Mouse (Mus musculus) B cell, adult 2 months (primary cell): ENCODE measurements around the gene Dyrk2.
A peak's percentile ranks its signal among the peaks of the same experiment; 100 is the strongest.

ENCODE experiments used
- DNase-seq, 2 experiments: peaks; one replicate each; pipeline ENCODE4 v3.0.0; 2022

Dyrk2 gene

DNA sequence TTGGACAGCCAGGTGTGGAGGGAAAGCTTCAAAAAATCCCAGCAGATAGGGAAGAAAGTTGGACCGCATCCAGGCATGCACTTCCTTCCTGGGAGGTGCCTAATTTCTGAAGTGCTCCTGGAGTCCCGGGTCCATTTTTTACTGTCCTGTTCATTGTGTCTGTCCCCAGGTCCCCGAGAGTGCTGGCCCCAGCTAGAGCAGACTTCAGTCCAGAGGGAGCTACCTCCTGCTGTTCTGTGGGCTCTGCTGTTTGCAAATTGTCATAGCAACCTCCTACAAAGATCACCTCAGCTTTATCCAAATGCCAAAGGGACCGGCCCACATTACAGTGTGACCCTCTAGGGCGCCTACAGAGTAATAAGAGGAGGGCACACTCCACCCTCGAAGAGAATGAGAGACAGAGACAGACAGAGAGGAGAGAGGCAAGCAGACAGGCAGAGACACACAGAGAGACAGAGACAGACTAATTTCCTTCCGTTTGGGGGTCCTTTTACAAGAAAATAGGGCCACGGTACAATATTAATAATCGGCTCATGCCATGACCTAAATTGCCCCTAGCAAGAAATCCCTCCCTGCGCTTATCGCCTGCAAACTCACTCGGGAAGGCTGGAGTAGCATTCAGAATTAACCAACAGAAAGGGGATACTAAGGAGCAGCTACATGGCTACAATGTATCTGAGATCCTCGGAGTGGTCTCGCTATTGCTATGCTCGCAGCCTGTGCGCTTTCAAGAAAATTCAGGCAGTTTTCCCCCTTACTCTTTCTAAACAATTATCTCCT lies at the start of gene Dyrk2:
TSS of gene Dyrk2 (minus strand) at position 9 of the 780 bp plus-strand sequence.
- peak; percentile 36 to 48 for DNase-seq

DNA sequence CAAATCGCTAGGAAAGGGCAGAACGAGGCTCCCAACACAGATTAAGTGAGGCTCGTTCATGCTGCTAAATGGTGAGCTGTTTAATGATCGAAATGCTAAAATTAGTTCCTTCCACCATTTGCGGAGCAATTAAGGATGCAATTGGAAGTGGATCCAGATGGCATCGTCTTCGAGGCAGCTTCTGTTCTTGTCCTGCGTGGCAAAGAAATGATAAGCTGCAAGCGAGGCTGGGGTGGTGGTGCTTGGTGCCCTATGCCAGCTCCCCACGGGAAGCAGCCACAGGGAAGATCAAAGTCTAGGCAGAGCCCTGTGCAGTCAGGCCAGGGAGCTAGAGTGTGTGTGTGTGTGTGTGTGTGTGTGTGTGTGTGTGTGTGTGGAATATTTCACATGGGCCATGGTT lies 32.6 kb upstream of the Dyrk2 start:
- DNase-seq: no peak

DNA sequence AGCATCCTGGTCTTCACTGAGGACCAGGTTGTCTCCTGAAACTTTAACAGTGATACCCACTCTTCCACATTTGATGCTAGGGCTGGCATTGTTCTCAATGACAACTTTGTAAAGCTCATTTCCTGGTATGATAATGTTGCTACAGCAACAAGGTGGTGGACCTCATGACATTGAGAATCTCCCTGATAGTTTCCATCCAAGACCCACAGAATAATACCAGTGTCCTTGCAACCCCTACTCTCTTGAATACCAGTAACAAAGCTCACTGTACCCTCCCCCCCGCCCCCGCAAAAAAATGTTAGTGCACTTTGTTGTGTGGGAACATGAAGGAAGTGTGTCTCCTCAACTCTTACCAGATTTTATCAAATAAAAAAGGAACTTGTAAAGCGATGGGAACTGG lies 23.6 kb upstream of the Dyrk2 start:
- no peak for DNase-seq

DNA sequence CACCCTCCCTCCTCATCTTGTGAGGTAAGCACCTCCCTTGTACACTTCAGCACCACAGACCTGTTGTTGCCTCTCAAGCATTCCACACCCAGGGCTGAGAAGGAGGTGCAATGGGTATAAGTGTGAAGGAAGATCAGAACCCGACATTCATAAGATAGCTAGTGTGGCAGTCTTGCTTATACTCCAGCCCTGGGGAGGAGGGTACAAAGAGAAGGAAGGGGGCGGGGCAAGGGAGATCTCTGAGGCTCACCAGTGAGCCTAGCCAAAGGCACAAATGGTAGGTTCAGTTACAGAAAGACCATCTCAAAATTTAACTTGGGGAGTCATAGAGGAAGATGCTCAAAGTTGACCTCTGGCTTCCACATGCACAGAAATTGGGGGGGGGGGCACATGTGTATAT lies 14.1 kb upstream of the Dyrk2 start:
- no peak for DNase-seq

DNA sequence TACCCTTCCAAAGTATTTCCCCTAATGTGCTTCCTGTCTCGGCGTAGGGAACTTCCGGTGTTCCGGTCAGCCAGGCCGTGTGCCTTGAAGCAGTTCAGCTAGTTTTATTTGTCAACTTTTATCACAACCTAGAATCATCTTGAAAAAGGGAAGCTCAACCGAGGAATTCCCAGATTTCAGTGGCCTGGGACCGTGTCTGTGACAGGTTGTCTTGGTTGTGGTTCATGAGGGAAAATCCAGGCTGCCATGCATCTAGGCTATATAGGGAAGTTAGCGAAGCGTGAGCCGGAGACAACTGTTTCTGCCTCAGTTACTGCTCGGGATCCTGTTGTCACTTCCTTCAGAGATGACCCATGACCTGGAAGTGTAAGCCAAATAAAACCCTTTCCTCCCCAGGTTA lies 13.3 kb upstream of the Dyrk2 start:
- peak; percentile 45 to 48 for DNase-seq

DNA sequence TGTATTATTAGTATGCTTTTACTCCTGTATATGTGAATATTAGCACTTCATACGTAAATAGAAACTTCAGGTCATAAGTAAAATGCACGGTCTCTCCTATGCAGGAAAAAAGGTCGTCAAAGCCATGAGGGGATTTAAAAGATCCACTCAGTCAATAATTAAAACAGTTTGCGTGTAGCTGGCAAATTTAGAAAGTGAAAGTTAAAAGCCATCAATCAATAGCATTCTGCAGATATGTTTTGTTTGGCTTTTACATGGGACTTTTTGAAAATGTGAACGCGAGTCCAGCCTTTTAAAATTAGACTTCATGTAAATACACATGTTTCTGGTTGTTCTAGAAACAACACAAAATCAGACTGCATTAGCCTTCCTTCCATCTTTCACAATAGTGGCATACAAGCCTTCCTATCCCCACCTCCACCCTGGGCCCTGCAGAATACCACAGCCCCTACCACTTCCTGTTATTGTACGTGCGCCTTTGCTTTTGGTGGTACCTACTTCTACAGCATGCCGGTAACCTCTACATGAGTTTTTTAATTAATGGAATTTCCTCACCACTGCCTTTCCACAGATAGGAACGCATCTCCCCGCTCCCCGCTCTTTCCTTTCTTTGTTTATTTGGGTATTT lies 12.4 kb upstream of the Dyrk2 start:
- peak; percentile 80 to 85 for DNase-seq

DNA sequence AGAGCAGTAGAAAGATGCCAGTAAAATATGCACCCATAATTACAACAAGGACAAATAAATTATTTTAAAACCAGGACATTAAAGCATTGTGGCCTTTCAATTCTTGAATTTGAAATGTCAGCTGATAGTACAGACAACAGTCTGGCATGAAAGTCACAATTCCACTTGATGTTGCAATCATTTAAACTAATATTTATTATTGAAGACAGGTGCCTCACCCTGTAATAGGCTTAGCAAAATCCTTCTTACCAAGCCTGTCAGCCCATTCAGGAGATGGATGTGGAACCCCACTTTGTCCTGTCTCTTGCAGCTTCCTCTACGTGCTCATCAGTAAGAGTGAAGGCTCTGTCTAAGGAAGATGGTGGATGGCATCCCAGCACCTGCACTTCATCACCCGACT lies 10.8 kb upstream of the Dyrk2 start:
- DNase-seq: no peak

DNA sequence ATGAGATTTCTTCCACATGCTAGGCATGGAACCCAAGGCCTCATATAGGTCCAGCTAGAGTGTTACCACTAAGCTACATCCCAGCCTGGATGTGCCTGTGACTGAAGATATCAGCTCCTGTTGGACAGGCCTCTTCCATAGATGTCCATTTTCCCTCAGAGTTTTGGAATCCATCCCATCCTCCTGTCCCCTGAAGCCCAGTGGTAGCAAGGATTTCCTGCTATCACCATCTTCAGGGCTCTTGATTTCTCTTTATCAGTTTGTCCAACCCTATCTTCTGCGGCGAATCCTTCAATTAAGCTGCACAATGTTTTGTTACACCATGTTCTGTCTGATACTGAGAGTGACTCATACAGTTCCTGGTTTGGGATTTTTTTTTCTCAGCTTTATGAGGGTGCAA lies 2.2 kb upstream of the Dyrk2 start:
- DNase-seq: no peak

DNA sequence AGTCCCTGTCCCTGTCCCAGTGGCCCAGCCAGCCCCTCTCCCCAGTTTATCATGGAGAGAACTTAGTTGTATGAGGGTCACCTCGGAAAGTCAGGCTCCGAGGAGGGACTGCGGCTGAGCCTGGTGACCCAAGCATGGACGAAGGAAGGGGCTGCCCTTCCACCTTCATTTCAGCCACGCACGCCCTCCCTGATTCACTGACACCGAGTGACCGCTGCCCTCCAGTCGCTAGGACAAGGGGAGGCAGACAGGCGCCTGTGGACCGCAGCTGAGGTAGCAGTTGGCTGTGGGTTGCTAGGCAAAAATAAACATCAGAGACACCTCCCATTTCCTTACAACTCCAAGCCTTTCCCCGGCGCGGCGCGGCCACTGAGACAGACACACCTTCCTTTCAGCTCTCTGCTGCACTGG lies 413 bp downstream of the Dyrk2 start:
- DNase-seq: peak; percentile 66 to 67

DNA sequence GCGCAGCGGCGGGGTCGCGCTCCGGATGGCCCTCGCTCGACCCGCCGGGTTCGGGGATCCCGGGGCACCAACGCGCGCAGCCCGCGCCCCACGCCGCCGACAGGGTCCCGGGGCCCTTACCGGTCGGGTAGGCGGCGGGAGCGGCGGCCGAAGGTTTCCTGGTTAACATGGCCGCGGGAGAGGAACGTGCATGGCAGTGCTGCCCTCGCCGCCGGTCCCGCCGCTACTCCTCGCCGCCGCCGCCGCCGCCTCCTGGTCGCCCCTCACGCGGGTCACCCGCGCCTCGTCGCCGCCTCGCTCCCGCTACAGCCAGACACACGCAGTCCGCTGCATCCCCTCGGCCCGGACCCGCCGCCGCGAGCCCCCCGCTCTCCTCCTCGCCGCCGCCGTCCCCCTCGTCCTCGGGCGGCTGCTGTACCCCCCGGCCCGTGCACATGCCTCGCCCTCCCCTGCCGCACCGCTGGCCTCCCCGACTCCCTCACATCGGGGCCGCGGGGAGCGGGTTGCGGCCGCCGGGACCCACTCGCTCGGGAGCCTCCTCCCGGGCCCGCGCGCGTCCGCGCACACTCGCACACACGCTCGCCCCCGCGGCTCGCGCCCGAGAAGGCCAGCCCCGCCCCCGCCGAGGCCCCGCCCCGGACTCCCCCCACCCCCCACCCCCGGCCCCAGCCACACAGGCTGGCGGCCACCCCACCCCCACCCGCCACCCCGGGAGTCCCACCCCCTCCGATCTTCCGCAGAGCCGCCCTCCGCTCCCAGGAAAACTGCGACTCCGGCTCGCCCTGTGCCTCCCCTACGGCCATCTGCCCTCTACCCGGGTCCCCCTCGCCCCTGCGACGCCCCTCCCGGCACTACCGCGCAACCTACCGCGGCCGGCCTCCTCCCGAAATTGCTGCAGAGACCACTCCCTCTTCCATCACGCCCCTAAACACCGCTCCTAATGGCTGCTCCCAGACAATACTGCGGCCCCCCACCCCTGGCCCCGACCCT lies 1.1 kb downstream of the Dyrk2 start:
- DNase-seq: peak; percentile 78 to 84

DNA sequence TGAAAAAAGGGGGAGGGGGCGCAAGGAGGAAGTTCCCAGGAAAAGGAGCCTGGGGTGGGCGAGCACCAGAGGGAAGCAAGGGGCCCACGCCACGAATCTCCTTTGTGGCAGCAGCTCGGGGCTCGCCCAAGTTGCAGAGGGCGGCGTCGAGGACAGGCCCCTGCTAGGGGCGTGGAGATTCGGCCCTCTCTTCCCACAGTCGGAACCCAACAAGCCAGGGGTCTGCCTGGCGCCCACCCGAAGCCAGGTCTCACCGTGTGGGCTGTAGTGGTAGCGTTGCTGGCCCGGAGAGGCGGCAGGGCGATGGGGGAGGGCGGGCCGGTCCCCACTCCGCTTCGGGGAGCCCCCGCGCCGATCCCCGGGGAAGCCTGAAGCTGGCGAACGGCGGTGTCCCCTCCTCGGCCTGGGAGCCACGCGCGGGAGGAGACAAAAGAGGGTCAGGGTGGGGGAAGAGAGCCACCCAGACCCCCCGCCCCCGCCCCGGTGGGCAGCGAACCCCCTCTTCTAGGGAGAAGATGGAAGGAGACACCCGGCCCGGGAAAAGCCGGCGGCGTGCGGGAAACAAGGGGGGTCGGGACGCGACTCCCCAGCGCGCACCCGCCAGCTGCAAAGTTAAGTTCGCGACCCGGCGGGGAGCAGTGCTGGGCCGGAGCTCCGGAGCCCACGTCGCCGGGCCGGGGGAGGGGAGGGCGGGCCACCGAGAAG lies 2.0 kb downstream of the Dyrk2 start:
- DNase-seq: peak; percentile 54 to 63

DNA sequence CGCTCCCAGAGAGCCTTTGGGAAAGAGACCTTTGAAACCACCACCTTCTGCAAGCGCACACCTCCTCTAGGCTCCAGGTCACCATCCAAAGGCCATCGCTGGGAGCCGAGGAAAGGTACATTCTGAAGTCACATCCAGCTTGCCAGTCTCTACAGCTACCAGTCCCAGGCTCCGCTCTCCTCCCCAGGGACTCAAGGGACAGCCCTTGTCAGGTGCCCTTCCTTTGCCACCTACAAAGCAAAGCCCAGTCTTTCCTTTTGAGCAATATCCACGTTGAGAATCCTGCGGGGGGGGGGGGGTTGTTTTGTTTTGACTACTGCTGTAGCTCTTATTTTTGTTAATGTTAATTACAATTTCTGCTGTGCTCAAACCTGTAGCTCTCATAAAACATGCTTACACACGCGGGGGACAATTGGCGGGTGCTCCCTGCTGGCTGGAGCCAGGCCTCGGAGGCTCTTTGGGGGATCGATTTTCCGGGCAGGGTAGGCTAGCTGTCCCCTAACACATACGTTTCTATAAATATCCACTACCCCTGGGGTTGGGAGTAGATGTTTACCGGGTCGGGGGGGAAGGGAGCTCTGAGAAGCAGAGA lies 2.6 kb downstream of the Dyrk2 start:
- peak; percentile 42 to 48 for DNase-seq

DNA sequence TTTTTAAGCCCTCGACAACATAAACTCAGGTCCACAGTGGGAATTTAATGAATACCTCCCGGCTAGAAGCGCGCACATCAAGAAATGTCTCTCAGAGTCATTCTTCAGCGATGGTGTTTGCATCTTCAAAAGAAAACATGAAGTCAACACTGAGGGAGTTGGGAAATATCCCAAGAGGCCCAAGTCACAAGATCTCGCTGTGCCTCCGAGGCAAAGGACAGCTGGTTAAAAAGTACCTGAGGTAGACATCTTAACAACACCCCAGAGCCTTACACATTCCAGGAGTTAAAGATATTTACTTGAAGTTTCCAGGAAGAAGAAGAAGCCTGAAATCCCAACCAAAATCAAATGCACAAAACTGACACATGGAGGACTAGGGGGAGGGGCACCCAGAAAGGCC lies 5.0 kb downstream of the Dyrk2 start:
- no peak for DNase-seq

DNA sequence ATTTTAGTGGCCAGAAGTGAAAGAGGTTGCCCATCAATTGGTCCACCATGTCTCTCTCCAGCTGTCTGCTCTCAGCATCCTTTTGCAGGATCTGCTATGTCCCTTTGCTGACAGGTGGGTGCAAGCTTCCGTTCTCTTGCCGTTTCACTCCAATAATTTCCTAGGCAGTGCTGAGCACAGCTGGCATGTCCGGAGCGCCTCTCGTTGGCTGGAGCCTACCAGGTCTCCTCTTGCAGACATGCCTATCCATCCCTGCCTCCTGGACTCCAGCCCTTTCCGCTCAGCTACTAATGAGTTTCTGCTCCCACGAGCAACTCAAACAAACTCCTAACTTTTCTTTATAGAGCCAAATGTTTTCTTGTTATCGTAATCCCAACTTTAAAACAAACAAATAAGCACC lies 6.4 kb downstream of the Dyrk2 start:
- DNase-seq: no peak

DNA sequence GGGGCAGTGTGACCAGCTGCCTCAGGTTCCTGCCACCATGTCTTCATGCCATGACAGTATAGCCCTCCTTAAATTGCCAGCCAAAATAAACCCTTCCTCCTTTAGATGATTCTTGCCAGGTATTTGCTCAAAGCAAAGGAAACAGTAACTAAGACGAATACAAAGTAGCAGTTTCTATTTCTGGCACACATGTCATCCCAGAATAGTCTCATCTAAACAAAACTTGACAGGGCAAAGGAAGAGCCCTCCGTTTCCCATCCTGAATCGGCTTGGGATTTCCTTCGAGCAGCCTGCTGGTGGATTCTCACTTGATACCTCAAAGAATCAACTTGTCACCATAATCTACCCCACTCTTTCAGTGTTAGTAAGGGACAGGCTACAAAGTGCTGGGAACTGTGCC lies 7.8 kb downstream of the Dyrk2 start:
- no peak for DNase-seq

DNA sequence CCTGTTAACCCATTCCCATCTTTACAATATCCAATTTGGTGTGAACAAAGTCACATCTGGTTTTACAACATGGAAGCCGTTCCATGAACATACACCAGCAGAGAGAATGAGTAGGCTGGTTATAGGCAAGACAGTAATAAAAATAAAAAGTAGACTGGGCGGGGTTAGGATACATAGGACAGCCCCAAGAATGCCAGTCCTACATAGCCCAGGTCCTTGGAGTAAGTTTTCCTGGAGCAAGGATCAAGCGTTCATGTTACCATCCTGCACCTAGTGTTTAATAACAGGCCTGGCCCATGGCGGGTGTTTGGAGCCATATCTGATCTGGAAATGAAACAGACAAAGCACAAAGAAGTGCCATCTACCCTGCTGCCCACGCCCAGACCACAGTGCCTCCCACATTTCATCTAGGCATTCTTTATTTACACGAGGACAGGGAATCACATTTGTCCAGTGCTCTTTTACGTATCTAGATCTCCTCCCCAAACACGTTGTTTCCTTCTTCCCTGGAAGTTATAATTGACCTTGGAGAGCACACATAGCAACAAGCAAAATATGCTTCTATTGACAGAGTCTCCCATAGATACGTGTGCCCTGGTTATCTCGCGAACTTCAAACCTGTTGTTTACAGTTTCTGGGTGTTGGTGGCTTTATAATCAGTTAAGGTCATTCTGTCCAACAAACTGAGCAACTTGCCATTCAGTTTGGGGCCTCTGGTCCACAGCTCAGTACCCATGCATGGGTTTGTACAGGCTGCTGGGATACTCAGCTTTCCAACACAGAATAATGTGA lies 8.6 kb downstream of the Dyrk2 start:
- no peak for DNase-seq

DNA sequence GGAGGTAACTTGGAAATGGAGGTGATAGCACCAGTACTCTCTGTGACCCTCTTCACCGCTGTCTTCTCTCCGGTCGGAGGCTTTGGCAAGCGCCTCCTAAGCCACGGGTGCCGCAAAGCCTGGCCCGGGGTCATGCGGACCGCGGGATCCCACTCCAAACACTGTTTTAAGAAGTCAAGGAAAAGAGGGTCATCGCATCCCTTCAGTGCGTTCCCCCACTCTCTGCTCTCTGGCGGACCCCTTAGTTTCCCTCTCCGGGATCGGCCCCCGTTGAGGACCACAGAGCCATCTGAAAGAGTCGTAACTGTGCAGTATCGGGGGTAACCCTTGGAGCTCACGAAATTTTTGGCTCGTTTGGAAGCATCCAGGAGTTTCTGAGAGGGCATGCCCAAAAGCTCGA lies 10.4 kb downstream of the Dyrk2 start:
- no peak for DNase-seq

DNA sequence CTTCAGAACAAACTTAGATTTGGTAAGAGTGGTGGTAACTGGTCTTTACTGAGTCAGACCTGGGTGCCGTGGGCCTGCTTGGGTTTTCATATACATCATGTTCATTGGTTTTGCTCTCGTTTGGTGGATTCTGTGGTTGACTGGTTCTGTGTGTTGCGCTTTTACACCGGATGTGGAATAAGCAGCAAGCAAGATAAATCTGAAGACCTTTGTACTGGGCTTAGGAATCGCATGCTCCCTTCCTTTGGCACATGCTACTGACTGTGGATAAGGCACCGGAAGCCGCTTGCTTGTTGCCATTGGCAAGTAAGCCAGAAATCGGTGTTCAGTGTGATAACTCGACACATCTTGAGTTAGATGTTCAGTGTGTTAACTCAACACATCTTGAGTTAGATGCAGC lies 15.4 kb downstream of the Dyrk2 start:
- no peak for DNase-seq

DNA sequence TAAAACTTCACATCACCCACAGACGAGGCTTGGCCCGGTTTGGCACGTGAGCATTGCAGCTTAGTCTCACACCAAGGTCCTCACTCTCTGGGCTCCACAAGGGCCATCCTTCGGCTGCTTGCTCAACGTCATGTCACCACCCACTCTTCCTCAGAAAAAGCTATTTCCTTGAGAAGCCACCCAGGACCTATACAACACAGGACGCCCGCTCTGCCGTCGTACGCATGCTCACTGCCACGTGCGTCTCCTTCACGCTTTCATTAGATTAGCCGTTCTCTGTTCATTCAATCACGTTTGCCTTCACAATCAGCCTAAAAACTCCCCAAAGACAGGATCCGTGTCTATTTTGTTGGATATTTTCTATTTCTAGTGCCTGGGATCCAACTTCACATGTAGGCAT lies 17.5 kb downstream of the Dyrk2 start:
- DNase-seq: no peak

DNA sequence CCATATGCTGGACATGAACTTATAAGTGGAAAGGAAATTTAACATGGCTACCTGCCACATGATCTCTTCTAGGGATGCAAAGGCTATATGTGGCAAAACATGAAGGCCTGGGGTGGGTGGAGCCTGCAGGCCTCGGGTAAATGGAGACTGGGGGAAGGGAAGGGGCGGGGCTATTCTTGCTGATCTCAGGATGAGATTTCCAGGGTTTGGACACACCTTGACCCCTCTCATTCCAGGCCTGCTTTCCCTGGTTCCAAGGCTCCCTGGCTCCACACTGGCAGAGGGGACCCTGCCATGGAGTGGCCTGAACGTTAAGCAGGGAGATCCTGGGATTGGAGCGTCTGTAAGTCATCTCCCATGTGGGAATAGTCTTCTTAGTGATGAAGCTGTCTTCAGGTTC lies 21.5 kb downstream of the Dyrk2 start:
- DNase-seq: no peak

DNA sequence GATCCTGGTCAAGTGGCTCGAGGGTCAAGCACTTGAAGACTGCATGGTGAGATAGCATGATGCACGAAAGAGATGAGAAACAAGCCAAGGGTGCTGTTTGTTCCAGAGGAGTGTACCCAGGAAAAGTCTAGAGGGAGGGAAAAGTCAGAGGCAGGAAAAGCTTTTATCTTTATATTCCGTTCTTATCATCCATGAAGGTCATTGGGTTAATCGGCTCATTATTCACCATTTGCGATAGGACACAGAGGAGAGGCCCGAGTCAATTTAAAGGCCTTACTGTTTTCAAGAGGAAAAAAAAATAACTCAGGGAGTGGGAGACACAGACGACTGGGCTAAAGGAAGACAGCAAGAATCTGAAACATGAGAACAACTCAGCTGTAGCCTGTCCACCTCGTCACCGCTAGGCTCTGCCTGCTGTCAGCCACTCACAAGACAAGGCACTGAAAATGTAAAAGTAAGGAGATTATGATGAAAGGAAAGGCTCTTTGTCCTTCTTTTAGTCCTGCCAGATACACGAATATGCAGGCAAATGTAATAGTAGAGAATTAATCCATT lies 22.9 kb downstream of the Dyrk2 start:
- DNase-seq: no peak
